Mouse (Mus musculus) spleen, adult 2 months (tissue): ENCODE results near the gene Zbtb20.

Experiments
- CTCF ChIP-seq: fragments of 200-500 bp; IDR thresholded peaks from 2 replicates; pipeline ENCODE4 v1.5.1; 2011; ENCODE audit warnings: mild to moderate bottlenecking, inconsistent platforms; ENCODE audit not compliant: insufficient read depth, insufficient read length, insufficient replicate concordance; ENCODE audit errors: extremely low read depth
- POLR2A ChIP-seq: fragments of 200-500 bp; IDR thresholded peaks from 2 replicates; pipeline ENCODE4 v1.6.1; 2011; ENCODE audit warnings: low read depth, low read length, inconsistent platforms

DNA sequence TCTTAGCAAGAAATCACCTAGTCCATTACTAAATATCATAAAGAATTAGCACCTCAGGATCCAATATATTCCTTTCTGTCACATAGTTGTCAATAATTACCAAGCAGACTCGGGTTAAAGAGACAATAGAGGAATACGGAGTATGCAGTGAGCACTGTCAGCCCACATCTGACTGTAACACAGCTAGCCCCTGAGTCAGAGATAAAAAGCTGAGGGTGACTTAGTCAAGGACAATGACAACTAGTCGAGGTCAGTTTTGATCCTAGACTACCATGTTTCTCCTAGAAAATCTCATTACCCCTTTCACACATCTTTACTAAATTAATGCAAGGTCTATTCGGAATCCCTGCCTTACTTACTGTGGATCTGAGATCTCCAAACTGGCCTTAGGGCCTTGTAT lies 465.0 kb downstream of the Zbtb20 start:
- TF ChIP-seq POLR2A (no peak), CTCF (no peak)
